Mouse (Mus musculus) heart, postnatal 0 days (tissue): ENCODE results near the gene Arnt.

Experiments used
- CTCF ChIP-seq: IDR thresholded peaks from 2 replicates; pipeline ENCODE4 v1.5.1; 2016; ENCODE audit warnings: antibody characterized with exemption, control low read depth, low read depth
- EP300 ChIP-seq: IDR thresholded peaks from 2 replicates; pipeline ENCODE4 v1.6.1; 2016; ENCODE audit warnings: antibody characterized with exemption, low read depth

GRCm38 (mm10) chr3:95407728-95408127 is 26.5 kb upstream of the Arnt start:
- TF ChIP-seq CTCF (no peak), EP300 (no peak)
